Mouse (Mus musculus) olfactory bulb, adult 2 months (tissue): ENCODE measurements around the gene Irgc1. TPM values are rescaled to one million over a fixed set of nuclear protein-coding genes. Genes with fewer than 3 reads are reported as not detected.

Source experiments
- H3K27ac ChIP-seq: fragments of 200-500 bp; 2 replicates; pipeline ENCODE4 v1.5.1; 2012; ENCODE audit warnings: low read depth, low read length; ENCODE audit not compliant: insufficient read depth
- H3K4me1 ChIP-seq: fragments of 200-500 bp; 2 replicates; pipeline ENCODE4 v1.6.1; 2012; ENCODE audit warnings: low read length; ENCODE audit not compliant: control insufficient read depth, insufficient read depth
- H3K4me3 ChIP-seq: fragments of 200-500 bp; 2 replicates; pipeline ENCODE4 v1.5.1; 2012; ENCODE audit warnings: mild to moderate bottlenecking, low read depth, low read length, moderate library complexity; ENCODE audit not compliant: insufficient read depth
- CTCF ChIP-seq: fragments of 200-500 bp; IDR thresholded peaks from 2 replicates; pipeline ENCODE4 v1.5.1; 2012; ENCODE audit warnings: low read depth, mild to moderate bottlenecking, low read length, moderate library complexity; ENCODE audit not compliant: insufficient read depth
- POLR2A ChIP-seq: fragments of 200-500 bp; IDR thresholded peaks from 2 replicates; pipeline ENCODE4 v1.6.1; 2012; ENCODE audit warnings: mild to moderate bottlenecking, low read depth, low read length, moderate library complexity; ENCODE audit not compliant: insufficient read depth
- WGBS: fragments of 180-500 bp; shearing (Covaris S2); methylation state at CpG from one replicate; pipeline ENCODE4 v1.1.7; 2018; 5-methylcytosine and 5-hydroxymethylcytosine counted together
- polyA plus RNA-seq: library from polyadenylated mRNA; stranded (reverse); fragments of >200 nt; gene quantifications from 2 replicates; pipeline ENCODE4 v1.2.4, GENCODE M21; 2012; ENCODE audit warnings: low replicate concordance; ENCODE audit not compliant: missing spikeins, insufficient read depth, insufficient read length

Irgc1 gene
- polyA plus RNA-seq, 1 experiment: not detected

DNA sequence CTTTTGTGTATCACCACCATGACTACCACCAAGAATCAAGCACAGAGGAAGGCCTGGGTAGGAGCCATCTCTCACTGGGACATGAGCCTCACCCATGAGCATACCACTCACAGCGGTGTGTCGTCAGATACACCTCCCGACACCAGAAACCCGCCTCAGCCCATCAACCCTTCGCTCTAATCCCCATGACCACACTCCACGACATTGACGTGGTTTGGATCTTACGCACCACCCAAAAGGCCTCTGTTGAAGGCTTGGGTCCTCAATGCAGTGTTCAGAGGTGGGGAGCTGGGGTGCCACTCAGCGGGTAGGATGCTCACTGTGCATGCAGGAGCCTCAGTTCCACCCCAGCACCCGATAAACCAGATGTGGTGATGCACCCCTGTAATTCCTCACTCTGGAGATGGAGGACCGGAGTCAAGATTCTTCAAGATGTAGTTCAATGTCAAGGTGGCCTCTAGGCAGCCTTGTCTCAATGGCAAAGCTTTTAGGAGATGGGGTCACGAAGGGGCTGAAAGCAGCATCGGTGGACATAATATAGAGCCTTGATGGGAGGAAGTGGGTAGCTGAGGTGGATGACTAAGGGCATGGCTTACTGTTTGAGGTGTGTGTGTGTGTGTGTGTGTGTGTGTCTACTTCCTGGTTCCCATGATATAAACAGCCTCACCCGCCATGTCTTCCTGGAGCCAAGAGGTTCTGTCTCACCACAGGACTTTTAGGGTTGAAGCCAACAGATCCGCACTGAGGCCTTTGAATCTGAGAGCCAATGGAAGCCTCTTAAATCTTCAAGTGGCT lies 21.3 kb downstream of the Irgc1 start:
- no peak for TF ChIP-seq CTCF
- no peak for TF ChIP-seq POLR2A
- H3K27ac ChIP-seq: no peak overlapping the region
- no peak overlapping the region for H3K4me3 ChIP-seq
- WGBS: 95% methylated on average over 15 of the region's 15 CpGs
- peaks cover 18% of the 10 kb centered on the region for H3K4me1 ChIP-seq

DNA sequence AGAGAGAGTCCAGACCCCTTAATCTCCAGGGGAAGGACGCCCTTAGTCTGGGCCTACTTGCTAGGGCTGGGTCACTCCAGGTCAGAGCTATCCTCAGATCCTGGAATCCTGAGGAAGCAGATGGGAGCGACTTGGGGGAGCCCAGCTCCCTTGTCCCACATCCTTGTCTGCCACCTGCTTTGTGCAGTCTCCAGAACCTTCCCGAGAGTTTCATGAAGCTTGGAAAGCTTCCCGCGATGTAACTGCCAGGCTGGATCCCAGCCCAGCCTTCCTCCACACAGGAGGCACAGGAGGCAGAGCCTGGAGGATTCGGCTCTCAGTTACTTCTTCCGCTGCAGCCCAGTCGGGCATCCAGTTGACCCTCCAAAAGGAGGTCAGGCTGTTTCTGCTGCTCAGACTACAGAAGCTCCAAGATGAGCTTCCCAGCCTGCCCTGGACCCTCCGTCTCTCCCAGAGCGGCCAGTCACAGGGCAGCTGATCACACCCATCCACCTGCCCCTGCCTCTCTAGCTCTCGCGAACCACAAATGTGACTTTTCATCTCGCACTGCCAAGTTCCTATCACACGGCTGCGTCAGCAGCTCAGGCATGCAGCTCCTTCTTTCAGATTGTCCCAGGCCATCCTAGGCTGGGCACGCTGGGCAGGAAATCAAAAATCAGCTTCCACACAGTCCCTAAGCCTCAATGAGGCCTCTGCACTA lies 22.5 kb downstream of the Irgc1 start:
- WGBS: 37% methylated on average over 16 of the region's 16 CpGs
- peaks cover 18% of the 10 kb centered on the region for H3K4me1 ChIP-seq

DNA sequence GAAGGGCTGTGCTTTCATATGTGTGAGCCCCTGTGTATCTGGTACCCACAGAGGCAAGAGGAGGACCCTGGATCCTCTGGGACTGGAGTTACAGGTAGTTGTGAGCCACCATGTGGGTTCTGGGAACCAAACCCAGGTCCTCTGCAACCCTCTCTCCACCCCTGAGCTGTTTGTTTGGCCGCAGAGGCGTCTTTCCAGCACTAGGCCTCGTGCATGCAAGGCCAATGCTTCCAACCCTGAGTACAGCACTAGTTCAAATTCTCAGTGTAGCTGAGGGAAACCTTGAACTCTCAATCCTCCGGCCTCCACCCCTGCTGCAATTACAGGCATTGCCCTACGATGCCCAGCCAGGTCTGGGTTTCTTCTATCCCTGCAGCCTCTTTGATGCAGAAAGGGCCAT lies 23.4 kb downstream of the Irgc1 start:
- 88% methylated on average over 5 of the region's 5 CpGs for WGBS
- TF ChIP-seq POLR2A (no peak), CTCF (no peak)
- Histone ChIP-seq H3K4me3 (no peak overlapping the region), H3K4me1 (peaks cover 18% of the 10 kb centered on the region), H3K27ac (no peak overlapping the region)

More for the DNA sequence above, 22.5 kb downstream of the Irgc1 start:
- Histone ChIP-seq H3K27ac (no peak overlapping the region), H3K4me3 (no peak overlapping the region)
- TF ChIP-seq CTCF (no peak), POLR2A (no peak)

DNA sequence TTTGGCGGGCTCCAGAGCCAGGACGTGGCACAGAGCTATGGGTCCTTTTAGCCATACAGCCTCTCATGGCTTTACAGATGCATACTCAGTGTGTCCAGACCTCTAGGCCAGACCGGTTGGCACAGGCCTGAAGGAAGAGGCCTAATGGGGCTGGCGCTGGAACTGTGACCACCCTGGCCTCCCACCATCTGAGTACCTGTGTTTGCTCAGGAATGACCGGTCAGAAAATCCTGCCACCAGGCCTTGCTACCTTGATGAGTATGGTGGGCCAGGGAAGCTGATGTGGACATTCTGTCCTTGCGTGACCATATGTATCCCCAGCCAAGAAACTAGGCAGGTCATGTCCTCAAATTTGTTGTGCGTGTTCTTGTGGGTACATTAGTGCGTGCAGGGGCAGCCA lies 24.9 kb downstream of the Irgc1 start:
- Histone ChIP-seq H3K4me3 (no peak overlapping the region), H3K27ac (no peak overlapping the region), H3K4me1 (peaks cover 19% of the 10 kb centered on the region)
- 96% methylated on average over 8 of the region's 8 CpGs for WGBS
- TF ChIP-seq POLR2A (no peak), CTCF (no peak)

DNA sequence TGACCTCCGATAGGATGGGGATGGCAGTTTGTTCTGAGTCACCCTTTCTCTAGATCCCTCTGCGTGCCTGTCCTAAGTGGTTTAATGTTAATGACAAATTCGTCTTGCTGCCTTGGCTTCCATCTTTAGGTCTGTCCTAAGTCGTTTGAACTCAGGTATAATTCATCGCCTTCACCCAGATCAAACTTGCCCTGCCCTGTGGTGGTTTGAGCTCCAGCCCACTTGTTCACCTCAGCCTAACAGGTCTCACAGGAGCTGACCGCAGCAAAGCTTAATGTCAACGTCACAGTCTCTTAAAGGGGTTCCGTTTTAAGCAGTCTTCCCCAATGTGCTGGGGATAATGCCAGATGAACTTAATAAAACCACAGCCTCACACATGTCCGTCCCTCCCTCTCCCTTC lies 26.2 kb downstream of the Irgc1 start:
- Histone ChIP-seq H3K4me1 (peaks cover 18% of the 10 kb centered on the region), H3K27ac (no peak overlapping the region), H3K4me3 (no peak overlapping the region)
- no peak for TF ChIP-seq POLR2A
- TF ChIP-seq CTCF: no peak
- WGBS: 87% methylated on average over 9 of the region's 9 CpGs

DNA sequence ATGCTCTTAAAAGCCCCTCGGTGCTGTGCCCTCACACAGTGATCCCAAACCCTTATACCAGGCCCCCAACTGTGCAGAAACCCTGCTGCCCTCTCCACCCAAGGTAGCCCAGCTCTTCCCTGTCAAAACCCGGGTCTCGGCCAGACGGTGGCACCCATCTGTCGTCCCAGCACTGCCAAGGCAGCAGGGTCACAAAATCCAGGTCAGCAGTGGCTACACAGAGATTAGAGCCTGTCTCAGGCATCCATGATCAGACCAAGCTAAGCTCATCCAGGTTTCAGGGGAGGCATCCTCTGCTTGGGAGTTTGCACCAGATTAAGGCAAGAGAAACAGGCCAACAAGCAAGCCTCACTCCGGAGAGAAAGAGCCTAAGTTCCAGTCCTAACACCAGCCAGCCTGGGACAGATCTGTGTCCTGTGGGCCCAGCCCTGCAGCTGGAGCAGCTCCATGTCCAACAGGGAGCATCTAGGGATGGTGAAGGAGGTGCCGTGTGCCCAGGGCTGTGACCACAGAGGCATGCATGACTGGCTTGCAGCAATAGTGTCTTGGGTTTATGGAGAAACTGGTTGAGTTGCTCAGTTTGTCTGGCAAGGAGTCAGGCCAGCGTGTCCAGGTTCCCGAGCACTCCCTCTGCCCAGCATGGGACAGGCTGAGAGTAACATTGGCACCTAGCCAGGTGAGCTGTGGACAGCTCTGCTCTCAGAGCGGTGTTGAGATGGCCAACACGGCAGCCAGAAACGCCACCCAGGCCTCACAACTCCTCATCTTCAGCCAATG lies 28.0 kb downstream of the Irgc1 start:
- WGBS: 71% methylated on average over 12 of the region's 12 CpGs
- TF ChIP-seq CTCF: no peak
- H3K27ac ChIP-seq: no peak overlapping the region
- H3K4me3 ChIP-seq: no peak overlapping the region
- peaks cover 26% of the 10 kb centered on the region for H3K4me1 ChIP-seq

DNA sequence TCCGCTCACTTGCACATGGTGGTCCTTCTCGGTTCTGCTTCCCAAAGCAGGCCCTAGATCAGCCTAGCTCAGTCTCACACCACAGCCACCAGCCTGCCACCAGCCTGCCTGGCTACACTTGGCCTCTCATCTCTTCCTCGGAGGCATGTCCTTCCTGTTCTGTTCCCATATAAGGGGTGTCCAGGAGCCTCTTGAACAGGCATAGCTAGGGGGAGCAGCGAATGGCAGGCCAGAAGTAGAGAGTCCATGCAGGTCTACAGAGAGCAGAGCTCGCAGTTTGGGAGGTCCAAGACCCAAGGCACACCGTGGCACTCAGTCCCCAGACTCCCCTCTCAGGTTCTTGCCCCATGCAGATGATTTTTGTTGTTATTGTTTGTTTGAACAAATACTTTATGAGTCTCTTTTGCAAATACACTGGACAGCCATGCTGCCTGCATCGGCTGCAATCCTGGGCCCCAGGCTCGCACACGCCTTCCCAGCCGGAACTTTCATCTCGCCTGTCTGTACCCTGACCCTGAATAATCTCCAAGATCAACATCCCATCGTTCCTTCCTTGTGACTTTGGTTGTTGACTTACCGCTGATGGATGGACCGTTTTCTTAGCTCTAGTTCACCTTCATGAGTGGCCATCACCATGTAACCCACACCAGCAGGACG lies 28.9 kb downstream of the Irgc1 start:
- no peak overlapping the region for H3K4me3 ChIP-seq
- WGBS: 91% methylated on average over 15 of the region's 15 CpGs
- TF ChIP-seq POLR2A: no peak
- TF ChIP-seq CTCF: no peak
- H3K27ac ChIP-seq: no peak overlapping the region
- peaks cover 28% of the 10 kb centered on the region for H3K4me1 ChIP-seq

DNA sequence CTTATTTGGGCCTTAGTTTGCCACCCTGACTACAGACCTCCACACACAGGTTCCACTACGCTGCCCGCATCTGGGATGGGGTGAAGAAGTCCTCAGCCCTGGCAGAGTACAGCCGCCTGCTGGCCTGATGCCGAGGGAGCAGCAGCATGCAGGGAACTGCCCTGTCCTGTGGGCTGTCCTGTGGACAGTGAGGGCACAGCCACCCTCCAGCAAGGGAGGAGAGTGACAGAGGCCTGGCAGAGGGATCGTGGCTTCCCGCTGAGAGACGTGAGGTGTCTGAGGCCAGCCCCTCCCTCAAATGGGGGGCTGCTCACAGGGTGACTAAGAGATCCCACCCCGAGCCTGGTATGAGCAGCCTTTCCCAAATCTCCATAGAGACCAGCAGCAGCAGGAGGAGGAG lies 29.8 kb downstream of the Irgc1 start:
- Histone ChIP-seq H3K27ac (no peak overlapping the region), H3K4me3 (no peak overlapping the region), H3K4me1 (peaks cover 32% of the 10 kb centered on the region)
- 64% methylated on average over 8 of the region's 8 CpGs for WGBS
- TF ChIP-seq POLR2A (no peak), CTCF (no peak)
